8 mouse cellular contexts compared by ENCODE assay signal in the genomic region with DNA sequence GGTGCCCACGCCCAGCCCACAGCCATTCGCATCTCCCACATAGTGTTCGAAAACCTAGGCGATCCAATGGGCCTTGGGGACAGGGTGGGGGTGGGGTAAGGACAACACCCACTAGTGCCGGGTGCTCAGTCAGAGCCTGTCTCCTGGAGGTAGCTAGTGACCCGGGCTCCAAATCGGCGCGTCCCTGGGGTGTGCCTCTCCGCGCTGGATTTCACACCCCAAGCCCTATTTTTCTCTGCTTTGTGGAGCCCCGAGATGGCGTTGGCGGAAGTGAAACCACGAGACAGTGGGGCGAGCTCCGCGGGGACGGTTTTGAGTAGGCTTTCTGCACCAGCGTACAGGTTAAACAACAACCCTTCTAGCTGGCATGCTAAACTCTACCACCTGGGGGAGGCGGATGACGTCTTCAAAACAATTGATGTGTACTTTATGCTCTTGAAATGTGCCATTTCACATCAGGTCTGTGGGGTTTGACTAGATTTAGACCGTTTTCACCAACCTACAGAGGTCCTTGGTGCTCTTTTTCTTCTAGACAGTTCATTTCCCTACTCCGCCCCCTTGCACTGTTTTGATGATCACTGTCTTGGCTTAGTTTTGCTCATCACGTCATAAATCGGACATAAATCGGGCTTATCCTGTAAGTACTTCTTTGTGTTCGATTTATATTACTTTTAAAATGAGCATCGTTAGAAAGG. TPM values are rescaled to one million over a fixed set of nuclear protein-coding genes. Genes with fewer than 3 reads are reported as not detected.
DNase-seq lines count a peak whose midpoint lies in the region; ATAC-seq and TF ChIP-seq lines count a peak whose summit lies in the region.

No protein-coding gene starts in this region.

- peaks cover 14% of the 10 kb centered on the region for H3K4me1 ChIP-seq in erythroblast, embryonic 14.5 days (ENCODE audit: control insufficient read depth)
- H3K4me1 ChIP-seq in heart, embryonic 16.5 days (ENCODE audit: control insufficient read depth, insufficient read depth, low read length) = 0 out of 2 replicates have a peak, but pooled peaks cover 5% of the 10 kb centered on the region
- H3K4me1 ChIP-seq in liver, embryonic 14.5 days (replicated peaks; ENCODE audit: control insufficient read depth in 2 of 2, insufficient read depth in 2 of 2, low read length in 1 of 2) = 0 out of 4 replicates have a peak, but pooled peaks cover 0 to 4% of the 10 kb centered on the region in 2 experiments
- no peaks in the 10 kb centered on the region for H3K4me1 ChIP-seq in stomach, embryonic 15.5 days

- peak overlapping the region; percentile 64 for H3K4me3 ChIP-seq in erythroblast, embryonic 14.5 days (replicated peaks)
- peak overlapping the region; percentile 74 for H3K4me3 ChIP-seq in heart, embryonic 16.5 days (ENCODE audit: low read length)
- peak overlapping the region; percentile 58 to 59 for H3K4me3 ChIP-seq in liver, embryonic 14.5 days (ENCODE audit: insufficient read depth in 1 of 2, low read depth in 2 of 2, low read length in 2 of 2)
- peak overlapping the region; percentile 58 for H3K4me3 ChIP-seq in stomach, embryonic 15.5 days (replicated peaks)

- peak; percentile 90 for ATAC-seq in CD4-positive, CD25-positive, alpha-beta regulatory T cell, adult 4 months
- ATAC-seq in heart, embryonic 16.5 days (replicated peaks; ENCODE audit: extremely low read depth, insufficient read depth, low FRiP score) = peak; percentile 71
- ATAC-seq in liver, embryonic 14.5 days (ENCODE audit: insufficient read depth) = peak; percentile 73
- ATAC-seq in stomach, embryonic 15.5 days (ENCODE audit: insufficient read depth, low FRiP score, low read depth) = peak; percentile 68

- no peaks in the 10 kb centered on the region; the same call in 1 of the 2 replicates for H3K9me3 ChIP-seq in erythroblast, embryonic 14.5 days (ENCODE audit: control insufficient read depth, low read length)
- H3K9me3 ChIP-seq in heart, embryonic 16.5 days (replicated peaks; ENCODE audit: control insufficient read depth, low read length) = no peaks in the 10 kb centered on the region
- H3K9me3 ChIP-seq in liver, embryonic 14.5 days (ENCODE audit: control insufficient read depth, low read length) = no peaks in the 10 kb centered on the region
- H3K9me3 ChIP-seq in stomach, embryonic 15.5 days = no peaks in the 10 kb centered on the region

- H3K4me2 ChIP-seq in heart, embryonic 16.5 days (ENCODE audit: low read depth, low read length) = peak overlapping the region; percentile 65
- H3K4me2 ChIP-seq in liver, embryonic 14.5 days (ENCODE audit: low read depth) = peak overlapping the region; percentile 72
- peak overlapping the region; percentile 56 for H3K4me2 ChIP-seq in stomach, embryonic 15.5 days

- DNase-seq in brain, adult 2 months (ENCODE audit: low read depth, low spot score) = peak; percentile 64
- DNase-seq in kidney, postnatal 14 days = peak; percentile 62
- DNase-seq in liver, embryonic 14.5 days (ENCODE audit: low read depth in 3 of 3, low spot score in 3 of 3) = no peak
- DNase-seq in natural killer cell, adult 2 months (ENCODE audit: low spot score in 2 of 2) = peak; percentile 59 to 84

- H3K36me3 ChIP-seq in erythroblast, embryonic 14.5 days (ENCODE audit: control insufficient read depth) = no peaks in the 10 kb centered on the region
- no peaks in the 10 kb centered on the region for H3K36me3 ChIP-seq in heart, embryonic 16.5 days (ENCODE audit: control insufficient read depth, insufficient read depth)
- no peaks in the 10 kb centered on the region for H3K36me3 ChIP-seq in liver, embryonic 14.5 days (replicated peaks; ENCODE audit: control insufficient read depth, insufficient read depth, low read depth)
- no peaks in the 10 kb centered on the region for H3K36me3 ChIP-seq in stomach, embryonic 15.5 days

- WGBS in heart, embryonic 16.5 days = 19% methylated on average over 28 of the region's 29 CpGs
- 17% methylated on average over 29 of the region's 29 CpGs for WGBS in liver, embryonic 14.5 days (ENCODE audit: insufficient replicate concordance)
- WGBS in stomach, embryonic 15.5 days = 20% methylated on average over 29 of the region's 29 CpGs

- peaks cover 5% of the 10 kb centered on the region for H3K27me3 ChIP-seq in erythroblast, embryonic 14.5 days (ENCODE audit: control insufficient read depth)
- no peaks in the 10 kb centered on the region for H3K27me3 ChIP-seq in heart, embryonic 16.5 days (ENCODE audit: control insufficient read depth, insufficient read depth, low read length)
- H3K27me3 ChIP-seq in liver, embryonic 14.5 days (ENCODE audit: control insufficient read depth, insufficient read depth, low read length) = no peaks in the 10 kb centered on the region
- H3K27me3 ChIP-seq in stomach, embryonic 15.5 days (replicated peaks) = no peaks in the 10 kb centered on the region

- H3K27ac ChIP-seq in heart, embryonic 16.5 days (ENCODE audit: low read length) = peak overlapping the region; percentile 77
- no peak overlapping the region for H3K27ac ChIP-seq in liver, embryonic 14.5 days
- peak overlapping the region; percentile 89 for H3K27ac ChIP-seq in stomach, embryonic 15.5 days

- TF ChIP-seq EP300 in liver, embryonic 14.5 days (IDR thresholded peaks at IDR 0.05; ENCODE audit: low read depth) = no peak

- TF ChIP-seq CTCF in liver, embryonic 14.5 days (IDR thresholded peaks at IDR 0.05; ENCODE audit: low read depth) = no peak

- H3K9ac ChIP-seq in heart, embryonic 16.5 days (ENCODE audit: low read length) = peak overlapping the region; percentile 79
- peak overlapping the region; percentile 33 for H3K9ac ChIP-seq in liver, embryonic 14.5 days (replicated peaks)
- peak overlapping the region; percentile 46 for H3K9ac ChIP-seq in stomach, embryonic 15.5 days

RNA-seq across cellular contexts. Expression of a gene that starts 1.1 kb away (rescaled TPM):
- polyA plus RNA-seq in CD4-positive, CD25-positive, alpha-beta regulatory T cell, adult 4 months (2017; shearing (Covaris generic)) = 100 to 1,000 TPM; 208 to 219 TPM
- not detected in 2 replicates for polyA plus RNA-seq in erythroblast, embryonic 14.5 days (2012)
- 52.8 and 57.7 TPM in 2 replicates for polyA plus RNA-seq in heart, embryonic 16.5 days (2015; fragmentation: Nextera tagmentation; extraction: Ambion mirVana)
- polyA plus RNA-seq in liver, embryonic 14.5 days (2012; rRNA removed) = 9.7 and 11.4 TPM in 2 replicates
- polyA plus RNA-seq in liver, embryonic 14.5 days (2014; fragmentation: Nextera tagmentation; extraction: Ambion mirVana) = 37.6 and 38.1 TPM in 2 replicates
- polyA plus RNA-seq in stomach, embryonic 15.5 days (2015; fragmentation: Nextera tagmentation; extraction: Ambion mirVana) = 77.1 and 89.1 TPM in 2 replicates

RNA-seq across cellular contexts. Expression of a gene that starts 13.9 kb away (rescaled TPM):
- polyA plus RNA-seq in CD4-positive, CD25-positive, alpha-beta regulatory T cell, adult 4 months (2017; shearing (Covaris generic)) = 10 to 100 TPM; 10.0 to 12.9 TPM
- 0.44 and 0.61 TPM in 2 replicates for polyA plus RNA-seq in erythroblast, embryonic 14.5 days (2012)
- 24.3 and 30.2 TPM in 2 replicates for polyA plus RNA-seq in heart, embryonic 16.5 days (2015; fragmentation: Nextera tagmentation; extraction: Ambion mirVana)
- polyA plus RNA-seq in liver, embryonic 14.5 days (2012; rRNA removed) = 3.9 and 6.6 TPM in 2 replicates
- 13.2 and 14.5 TPM in 2 replicates for polyA plus RNA-seq in liver, embryonic 14.5 days (2014; fragmentation: Nextera tagmentation; extraction: Ambion mirVana)
- 37.8 and 38.0 TPM in 2 replicates for polyA plus RNA-seq in stomach, embryonic 15.5 days (2015; fragmentation: Nextera tagmentation; extraction: Ambion mirVana)

Comparison
In these comparisons a context has a peak if more than half of its experiments do, and no peak if none do; other contexts are left out.
1. DNase-seq: peak in brain, adult 2 months (single experiment), kidney, postnatal 14 days (single experiment) and natural killer cell, adult 2 months (2 of 2); none in liver, embryonic 14.5 days (0 of 3).
2. RNA of a gene that starts 1.1 kb away (polyA plus RNA-seq): 208 to 219 TPM in CD4-positive, CD25-positive, alpha-beta regulatory T cell, adult 4 months, 77.1 to 89.1 TPM in stomach, embryonic 15.5 days, 52.8 to 57.7 TPM in heart, embryonic 16.5 days and 9.7 to 38.1 TPM in liver, embryonic 14.5 days; not detected in erythroblast, embryonic 14.5 days; every median in the first group is over 10 times any median in the second.
3. Peak in every context shown above with its lines, with median percentiles within 50 percentile points of each other: ATAC-seq, H3K4me3 ChIP-seq, H3K4me2 ChIP-seq and H3K9ac ChIP-seq.